Mouse (Mus musculus) spleen, adult 2 months (tissue): ENCODE results near the gene Myh14.

ENCODE experiments used
- CTCF ChIP-seq: fragments of 200-500 bp; IDR thresholded peaks from 2 replicates; pipeline ENCODE4 v1.5.1; 2011; ENCODE audit warnings: mild to moderate bottlenecking, inconsistent platforms; ENCODE audit not compliant: insufficient read depth, insufficient read length, insufficient replicate concordance; ENCODE audit errors: extremely low read depth
- POLR2A ChIP-seq: fragments of 200-500 bp; IDR thresholded peaks from 2 replicates; pipeline ENCODE4 v1.6.1; 2011; ENCODE audit warnings: low read depth, low read length, inconsistent platforms

- TF ChIP-seq CTCF (no peak), POLR2A (no peak)
Observed at GRCm38 (mm10) chr7:44695223-44695622, 24.6 kb upstream of the Myh14 start.
